Mouse (Mus musculus): ENCODE measurements around the gene Galnt4.
A peak's percentile ranks its signal among the peaks of the same experiment; 100 is the strongest.
"Not testable (repeated sequence)": the region's sequence is repeated elsewhere in the genome, so short reads cannot be mapped to it uniquely, and the experiment has no call there.

The Galnt4 gene

GRCm38 (mm10) chr10:99116237-99116632 is 8.3 kb downstream of the Galnt4 start:
- no peak for DNase-seq

DNA sequence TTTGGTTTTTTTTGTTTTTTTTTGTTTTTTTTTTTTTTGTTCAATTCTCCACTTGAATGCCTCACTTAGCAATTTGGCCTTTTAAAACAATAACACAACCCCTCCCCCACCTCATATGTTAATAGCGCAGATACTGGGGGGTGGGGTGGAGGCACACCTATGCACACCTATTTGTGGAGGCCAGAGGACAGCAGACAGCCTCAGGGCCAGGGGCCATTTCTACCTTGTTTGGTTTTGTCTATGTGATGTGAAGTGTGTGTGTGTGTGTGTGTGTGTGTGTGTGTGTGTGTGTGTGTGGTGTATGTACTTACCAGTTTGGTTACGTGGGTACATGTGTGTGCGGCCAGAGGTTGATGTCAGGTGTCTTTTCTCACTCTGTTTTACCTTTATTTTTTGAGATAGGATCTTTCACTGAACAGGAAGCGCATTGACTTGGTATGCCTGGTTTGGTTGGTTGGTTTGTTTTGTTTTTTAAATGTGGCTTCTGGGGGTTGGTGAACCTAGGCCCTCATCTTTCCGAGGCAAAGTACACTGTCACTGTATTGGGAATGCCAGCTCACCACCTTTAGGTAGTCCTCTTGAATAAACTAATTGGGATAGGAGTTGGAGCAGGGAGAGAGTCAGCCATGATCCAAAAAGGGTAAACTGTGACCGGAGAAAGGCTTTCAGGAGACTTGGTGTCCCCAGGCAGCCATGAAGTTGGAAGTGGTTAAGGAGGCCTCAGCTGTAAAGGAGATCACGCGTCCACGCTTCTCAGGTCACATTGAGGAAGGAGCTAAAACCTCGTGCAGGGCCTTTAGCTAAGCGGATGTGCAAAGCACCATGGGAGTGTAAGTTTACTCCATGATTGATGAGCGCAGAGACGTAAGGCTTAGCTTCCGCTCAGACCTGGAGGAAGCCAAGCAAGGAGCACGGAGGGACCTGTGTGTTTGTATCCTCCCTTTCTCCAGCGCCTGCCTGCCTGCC is 9.0 kb downstream of the Galnt4 start:
- DNase-seq = no peak

DNA sequence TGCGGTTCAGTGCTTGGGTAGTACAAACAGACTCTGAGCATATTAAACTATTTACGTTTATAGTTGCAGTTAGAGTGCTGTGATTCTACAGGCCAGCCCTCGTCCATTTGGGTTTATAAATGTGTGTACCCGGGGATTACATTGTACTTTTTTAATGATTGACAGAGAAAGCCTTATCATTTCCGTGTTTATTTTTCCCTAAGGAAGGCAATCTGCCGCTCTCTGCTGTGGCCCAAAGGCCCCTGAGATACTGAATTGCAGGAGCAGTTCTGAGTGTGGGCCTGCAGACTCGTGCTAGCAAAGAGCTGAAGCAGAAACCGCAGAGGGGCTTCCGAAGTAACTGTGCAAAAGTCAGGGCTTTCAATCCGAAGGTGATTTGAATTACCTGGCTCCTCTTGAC is 9.9 kb downstream of the Galnt4 start:
- DNase-seq = no peak

GRCm38 (mm10) chr10:99118697-99119096 is 10.7 kb downstream of the Galnt4 start:
- DNase-seq = no peak

DNA sequence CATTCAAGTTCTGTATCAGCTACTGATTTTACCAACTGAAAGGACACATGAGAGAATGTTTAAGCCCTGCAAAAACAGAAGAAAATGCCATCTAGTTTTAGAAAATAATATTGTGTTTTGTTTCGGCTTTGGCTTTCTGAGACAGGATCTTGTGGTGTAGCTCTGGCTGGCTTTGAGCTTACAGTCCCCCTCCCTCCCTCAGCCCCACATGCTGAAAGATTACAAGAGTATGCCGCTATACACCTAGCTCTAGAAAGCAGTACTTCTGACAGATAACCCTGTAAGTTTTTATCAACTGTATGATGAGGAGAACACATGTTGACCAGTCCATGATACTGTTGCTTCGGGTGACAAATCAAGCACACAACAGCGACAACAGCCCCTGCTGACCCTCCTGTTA is 11.5 kb downstream of the Galnt4 start:
- no peak for DNase-seq

GRCm38 (mm10) chr10:99126225-99126624 is 18.3 kb downstream of the Galnt4 start, which contains the start of gene Phxr2:
Gene Phxr2, minus strand, starts transcription at chr10:99126325.
- no peak for DNase-seq

DNA sequence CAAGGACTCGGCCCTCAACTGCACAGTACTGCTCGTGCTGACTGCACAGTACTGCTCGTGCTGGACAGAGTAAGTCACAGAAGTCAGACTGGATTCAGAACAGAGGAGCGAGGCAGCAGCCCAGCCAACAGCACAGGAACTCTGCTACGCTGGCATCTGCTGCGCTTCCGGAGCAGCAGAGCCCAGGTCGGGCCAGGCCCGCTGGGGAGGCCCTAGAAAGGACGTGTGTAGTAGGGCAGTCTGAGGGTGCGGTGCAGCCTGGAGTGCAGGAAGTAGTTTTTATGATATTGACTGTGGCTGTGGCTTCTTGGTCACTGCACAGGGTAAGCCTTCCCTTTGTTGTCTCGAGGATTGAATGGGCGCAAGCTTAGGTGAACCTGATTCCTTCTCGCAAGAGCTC is 19.0 kb downstream of the Galnt4 start:
- DNase-seq = no peak

- DNase-seq = no peak
Observed at GRCm38 (mm10) chr10:99127691-99128261, 19.8 kb downstream of the Galnt4 start.

- peak; percentile 79 for DNase-seq
Observed at GRCm38 (mm10) chr10:99130611-99131010, 22.7 kb downstream of the Galnt4 start.

- DNase-seq = no peak
Observed at GRCm38 (mm10) chr10:99131298-99131697, 23.3 kb downstream of the Galnt4 start.

- peak; percentile 39 for DNase-seq
Observed at GRCm38 (mm10) chr10:99132189-99132588, 24.2 kb downstream of the Galnt4 start.

DNA sequence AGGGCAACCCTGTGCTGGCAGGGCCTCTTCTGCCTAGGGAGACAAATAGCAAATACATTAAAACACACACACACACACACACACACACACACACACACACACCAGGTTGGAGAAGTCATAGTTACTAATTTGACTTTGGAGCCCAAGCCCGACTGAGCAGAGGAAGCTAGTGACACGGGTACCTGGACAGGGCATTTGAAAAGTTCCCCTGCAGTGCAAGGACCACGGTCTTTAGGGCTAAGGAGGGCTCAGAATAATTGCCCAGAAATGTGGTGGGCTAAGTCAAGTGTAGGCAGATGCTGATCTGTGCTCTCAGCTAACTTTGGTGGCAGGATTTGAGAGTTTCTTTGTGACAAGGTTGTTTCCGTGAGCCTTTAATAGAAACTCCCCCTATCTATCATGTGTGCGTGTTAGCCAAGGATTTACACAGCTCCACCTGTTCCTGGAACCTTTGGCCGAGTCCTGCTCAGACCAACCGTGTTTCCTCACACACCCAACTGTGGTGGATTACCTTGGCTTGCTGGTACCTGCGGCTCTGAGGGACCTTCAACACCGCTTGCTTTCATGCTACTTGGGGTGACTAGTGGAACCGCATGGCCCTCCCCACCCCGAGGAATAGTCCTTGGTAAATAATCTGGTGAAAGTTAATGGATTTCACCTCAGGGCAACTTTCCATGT is 24.8 kb downstream of the Galnt4 start:
- DNase-seq = no peak

GRCm38 (mm10) chr10:99133321-99133875 is 25.4 kb downstream of the Galnt4 start:
- DNase-seq = no peak

GRCm38 (mm10) chr10:99136337-99136736 is 28.4 kb downstream of the Galnt4 start:
- DNase-seq = no peak

DNA sequence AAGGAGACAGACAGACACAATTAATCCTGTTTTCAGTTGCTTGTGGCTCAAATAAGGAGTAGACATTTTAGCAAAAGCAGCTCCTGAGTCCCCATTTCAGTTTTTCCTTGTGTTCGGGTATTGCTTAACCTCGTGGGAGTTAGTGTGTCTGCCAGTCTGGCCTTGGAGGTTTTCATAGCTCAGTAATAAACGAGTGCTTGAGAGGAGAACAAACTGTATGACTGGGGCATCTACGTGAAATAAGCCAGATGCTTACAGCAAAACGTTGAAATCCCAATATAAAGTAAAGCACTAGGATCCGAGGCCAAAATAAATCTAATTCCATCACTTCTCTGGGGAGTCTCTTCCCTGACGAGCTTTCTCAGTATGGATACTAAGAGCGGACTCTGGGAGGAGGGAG is 37.7 kb downstream of the Galnt4 start:
- DNase-seq = no peak

DNA sequence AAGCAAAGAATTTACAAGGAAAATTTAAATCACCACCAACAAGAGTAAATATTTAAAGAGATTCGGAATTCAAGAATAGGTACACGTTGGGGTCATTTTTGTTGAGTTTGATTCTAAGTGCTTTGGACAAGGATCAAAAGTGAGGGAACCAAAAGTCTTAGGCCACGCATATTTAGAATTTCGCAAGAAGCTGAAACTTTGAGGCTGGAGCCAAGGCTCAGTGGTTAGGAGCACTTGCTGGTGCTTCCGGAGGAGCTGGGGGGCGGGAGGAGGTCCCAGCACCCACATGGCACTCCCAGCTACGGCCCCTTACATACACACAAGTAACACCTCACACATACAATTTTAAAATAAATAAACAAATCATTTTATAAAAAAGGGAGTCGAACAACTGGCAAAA is 38.6 kb downstream of the Galnt4 start:
- DNase-seq = no peak

- DNase-seq = no peak
Observed at GRCm38 (mm10) chr10:99150016-99150415, 42.1 kb downstream of the Galnt4 start.

GRCm38 (mm10) chr10:99151580-99151979 is 43.6 kb downstream of the Galnt4 start:
- no peak for DNase-seq

DNA sequence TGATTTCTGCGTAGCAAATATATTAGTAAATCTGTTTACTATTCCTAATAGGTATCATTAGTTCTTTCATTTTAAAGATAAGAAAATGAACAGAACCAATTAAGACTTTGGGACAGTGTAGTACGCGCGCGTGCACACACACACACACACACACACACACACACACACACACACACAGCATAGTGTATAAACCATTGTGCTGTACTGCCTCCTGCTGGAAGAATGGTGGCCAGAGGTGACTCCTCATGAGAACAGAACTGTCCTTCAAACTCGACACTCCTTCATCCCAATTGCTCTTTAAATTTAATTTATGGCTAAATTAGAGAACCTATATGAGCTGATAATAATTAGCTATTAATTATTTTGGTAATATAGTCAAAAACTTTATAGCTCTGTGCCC is 44.1 kb downstream of the Galnt4 start:
- DNase-seq = no peak

- no peak for DNase-seq
Observed at GRCm38 (mm10) chr10:99154635-99155034, 46.7 kb downstream of the Galnt4 start.

DNA sequence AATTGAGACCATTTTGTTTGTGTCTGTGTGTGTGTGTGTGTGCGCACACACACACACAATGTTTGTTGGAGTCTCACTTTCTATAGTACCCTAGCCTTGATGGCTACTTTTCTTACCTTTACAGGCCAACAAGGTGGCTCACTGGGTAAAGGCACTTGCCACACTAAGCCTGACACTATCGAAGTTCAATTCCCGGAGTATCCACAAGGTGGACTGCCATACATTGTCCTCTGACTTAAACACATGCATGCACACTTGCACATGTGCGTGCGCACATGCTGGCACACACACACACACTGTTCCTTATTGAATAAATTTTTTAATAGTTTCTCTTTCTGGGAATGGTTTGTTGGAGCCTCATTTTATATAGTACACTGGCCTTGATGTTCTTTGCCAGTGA is 48.8 kb downstream of the Galnt4 start:
- no peak for DNase-seq

GRCm38 (mm10) chr10:99157697-99158096 is 49.7 kb downstream of the Galnt4 start:
- DNase-seq = not testable (repeated sequence)

DNA sequence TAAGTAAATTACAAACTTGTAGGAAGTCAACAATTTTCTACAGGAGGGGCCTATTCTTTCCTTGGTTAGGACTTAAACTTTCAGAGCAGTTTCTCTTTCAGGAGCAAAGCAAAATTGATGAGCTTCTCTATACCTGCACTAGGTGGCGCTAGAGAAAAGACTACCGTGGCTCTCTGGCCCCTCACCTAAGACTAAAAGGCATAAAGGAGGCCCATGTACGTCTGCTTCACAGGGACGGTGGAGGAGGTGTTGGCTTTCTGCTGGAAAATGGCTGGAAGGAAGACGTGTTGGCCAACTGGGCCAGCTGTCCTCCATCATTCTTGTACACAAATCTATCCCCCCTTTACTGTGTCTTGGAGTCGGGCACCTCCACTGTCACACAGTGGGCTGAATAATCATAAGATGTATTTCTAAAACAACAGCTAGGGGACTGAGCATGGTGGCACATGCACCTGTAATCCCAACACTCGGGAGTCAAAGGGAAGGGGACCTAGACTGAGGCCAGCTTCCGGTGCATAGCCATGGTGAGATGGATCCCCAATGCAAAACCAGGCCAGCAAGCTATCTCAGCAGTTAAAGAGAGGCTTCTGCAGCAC is 54.1 kb downstream of the Galnt4 start:
- DNase-seq = no peak
